Mouse (Mus musculus) MEL (cell line): Measurements from ENCODE around the gene Cgref1. TPM values are rescaled to one million over a fixed set of nuclear protein-coding genes. Genes with fewer than 3 reads are reported as not detected.

ENCODE experiments used
- DNase-seq: peaks from one replicate; pipeline ENCODE4 v3.0.0; 2011; ENCODE audit warnings: low read depth, low spot score
- H3K27ac ChIP-seq: 2 replicates; pipeline ENCODE4 v1.5.1; 2012; ENCODE audit warnings: low read depth, mild to moderate bottlenecking, control low read depth, low read length, moderate library complexity; ENCODE audit not compliant: control insufficient read depth
- H3K27me3 ChIP-seq, 2 experiments: fragments of 150-350 bp in 1 of 2; sonication (generic) in 1 of 2; 2 replicates each; pipeline ENCODE4 v1.6.1; 2012; ENCODE audit warnings: low read length in 2 of 2, mild to moderate bottlenecking in 2 of 2, improper control_type of control experiment in 1 of 2, moderate library complexity in 1 of 2; ENCODE audit not compliant: insufficient read depth in 2 of 2, control insufficient read depth in 1 of 2
- H3K36me3 ChIP-seq, 2 experiments: 2 replicates each; pipeline ENCODE4 v1.6.1; 2012 to 2014; ENCODE audit warnings: low read length in 2 of 2, improper control_type of control experiment in 1 of 2, inconsistent platforms in 1 of 2, mild to moderate bottlenecking in 1 of 2; ENCODE audit not compliant: insufficient read depth in 2 of 2, control insufficient read depth in 1 of 2
- H3K4me1 ChIP-seq, 2 experiments: fragments of 150-350 bp in 1 of 2; sonication (generic) in 1 of 2; 2 replicates each; pipeline ENCODE4 v1.6.1; 2012; ENCODE audit warnings: low read length in 2 of 2, improper control_type of control experiment in 1 of 2, mild to moderate bottlenecking in 1 of 2; ENCODE audit not compliant: insufficient read depth in 2 of 2, control insufficient read depth in 1 of 2
- H3K4me3 ChIP-seq, 2 experiments: fragments of 150-350 bp in 1 of 2; sonication (generic) in 1 of 2; 2 replicates each; pipeline ENCODE4 v1.5.1; 2012; ENCODE audit warnings: low read depth in 2 of 2, low read length in 2 of 2, mild to moderate bottlenecking in 2 of 2, moderate library complexity in 2 of 2, control low read depth in 1 of 2, improper control_type of control experiment in 1 of 2; ENCODE audit not compliant: control insufficient read depth in 1 of 2, insufficient read depth in 1 of 2
- H3K79me2 ChIP-seq: 2 replicates; pipeline ENCODE4 v1.6.1; 2012; ENCODE audit warnings: mild to moderate bottlenecking, low read length, moderate library complexity; ENCODE audit not compliant: control insufficient read depth, poor library complexity, insufficient read depth
- H3K9ac ChIP-seq: 2 replicates; pipeline ENCODE4 v1.6.1; 2012; ENCODE audit warnings: low read depth, mild to moderate bottlenecking, control low read depth, low read length, moderate library complexity; ENCODE audit not compliant: control insufficient read depth, poor library complexity, severe bottlenecking
- H3K9me3 ChIP-seq: fragments of 150-350 bp; sonication (generic); replicated peaks from 2 replicates; pipeline ENCODE4 v1.6.1; 2012; ENCODE audit warnings: mild to moderate bottlenecking, low read length, improper control_type of control experiment, moderate library complexity; ENCODE audit not compliant: insufficient read depth
- CHD2 ChIP-seq: IDR thresholded peaks from 2 replicates; pipeline ENCODE4 v1.6.1; 2011; ENCODE audit warnings: low read length, improper control_type of control experiment
- CTCF ChIP-seq, 3 experiments: IDR thresholded peaks in 2 of 3; conservative IDR thresholded peaks in 1 of 3; 2 replicates each; pipeline ENCODE4 v1.5.1; 2011 to 2012; ENCODE audit warnings: low read length in 3 of 3, low read depth in 2 of 3, mild to moderate bottlenecking in 2 of 3, improper control_type of control experiment in 1 of 3, inconsistent platforms in 1 of 3, mixed read lengths in 1 of 3, moderate library complexity in 1 of 3; ENCODE audit not compliant: control insufficient read depth in 1 of 3, insufficient read depth in 1 of 3, poor library complexity in 1 of 3, severe bottlenecking in 1 of 3
- GATA1 ChIP-seq: IDR thresholded peaks from 2 replicates; pipeline ENCODE4 v1.6.1; 2011; ENCODE audit warnings: low read depth, low read length, improper control_type of control experiment
- JUND ChIP-seq: IDR thresholded peaks from 2 replicates; pipeline ENCODE4 v1.6.1; 2011; ENCODE audit warnings: low read depth, mild to moderate bottlenecking, improper control_type of control experiment, low read length
- MAZ ChIP-seq: IDR thresholded peaks from 2 replicates; pipeline ENCODE4 v1.6.1; 2012; ENCODE audit warnings: low read depth, mild to moderate bottlenecking, inconsistent platforms, low read length, improper control_type of control experiment
- NRF1 ChIP-seq: IDR thresholded peaks from 2 replicates; pipeline ENCODE4 v1.6.1; 2014; ENCODE audit warnings: low read depth, mild to moderate bottlenecking, inconsistent platforms, low read length, improper control_type of control experiment, moderate library complexity; ENCODE audit not compliant: poor library complexity, insufficient read depth, severe bottlenecking
- POLR2A ChIP-seq, 2 experiments: IDR thresholded peaks; 2 replicates each; pipeline ENCODE4 v1.6.1; 2011 to 2012; ENCODE audit warnings: low read length in 2 of 2, mild to moderate bottlenecking in 2 of 2, control low read depth in 1 of 2, improper control_type of control experiment in 1 of 2, low read depth in 1 of 2, moderate library complexity in 1 of 2; ENCODE audit not compliant: control insufficient read depth in 1 of 2, insufficient read depth in 1 of 2, poor library complexity in 1 of 2
- POLR2AphosphoS5 ChIP-seq: IDR thresholded peaks from 2 replicates; pipeline ENCODE4 v1.6.1; 2012; ENCODE audit warnings: low read depth, borderline replicate concordance, mild to moderate bottlenecking, inconsistent platforms, low read length, moderate library complexity, mixed read lengths
- SMC3 ChIP-seq: IDR thresholded peaks from 2 replicates; pipeline ENCODE4 v1.6.1; 2011; ENCODE audit warnings: low read depth, low read length, improper control_type of control experiment
- ZC3H11A ChIP-seq: IDR thresholded peaks from 2 replicates; pipeline ENCODE4 v1.6.1; 2012; ENCODE audit warnings: low read depth, mild to moderate bottlenecking, inconsistent platforms, low read length, improper control_type of control experiment
- ZMIZ1 ChIP-seq: IDR thresholded peaks from 2 replicates; pipeline ENCODE4 v1.6.1; 2012; ENCODE audit warnings: low read depth, mild to moderate bottlenecking, inconsistent platforms, low read length, improper control_type of control experiment, moderate library complexity
- polyA plus RNA-seq, 2 experiments: library from polyadenylated mRNA; stranded (reverse) in 1 of 2; unstranded in 1 of 2; fragments of >175 nt in 1 of 2; fragments of >200 nt in 1 of 2; gene quantifications; 2 replicates each; pipeline versions ENCODE4 v1.2.1 to v1.2.4; 2012; ENCODE audit warnings: low replicate concordance in 2 of 2, low read depth in 1 of 2; ENCODE audit not compliant: insufficient read length in 2 of 2, insufficient read depth in 1 of 2, missing spikeins in 1 of 2
- total RNA-seq: library from RNA; depleted of rRNA; stranded (reverse); fragments of 300-350 nt; gene quantifications from 2 replicates; pipeline ENCODE4 v1.2.3, GENCODE M21; 2012

Cgref1 gene
- total and polyA plus RNA-seq, 3 experiments, result 1.4 TPM; not detected in 2

GRCm38 (mm10) chr5:30952551-30952950 is 7.2 kb upstream of the Cgref1 start:
- no peak for TF ChIP-seq ZC3H11A
- TF ChIP-seq GATA1, result no peak
- TF ChIP-seq SMC3, result no peak
- peak in 1 of 2 experiments; percentile 42; a peak in 2 of 4 replicates for TF ChIP-seq POLR2A (IDR thresholded peaks at IDR 0.05; ENCODE audit: control insufficient read depth in 1 of 2, insufficient read depth in 1 of 2, low read depth in 1 of 2, low read length in 2 of 2, poor library complexity in 1 of 2)
- TF ChIP-seq ZMIZ1, result peak; percentile 61; the same call in 1 of the 2 replicates
- no peak for TF ChIP-seq CTCF (IDR thresholded peaks at IDR 0.05 in 2 of 3, conservative IDR thresholded peaks at IDR 0.05 in 1 of 3; ENCODE audit: control insufficient read depth in 1 of 3, insufficient read depth in 1 of 3, low read depth in 2 of 3, low read length in 3 of 3, poor library complexity in 1 of 3, severe bottlenecking in 1 of 3)
- TF ChIP-seq, all 39 proteins: peak for 2
- H3K27ac ChIP-seq, result no peak overlapping the region
- H3K36me3 ChIP-seq, result peaks cover 3 to 7% of the 10 kb centered on the region in 2 experiments; a peak in 3 of 4 replicates

GRCm38 (mm10) chr5:30951706-30952105 is 6.3 kb upstream of the Cgref1 start:
- peaks cover 3% of the 10 kb centered on the region; the same call in 1 of the 2 replicates for H3K79me2 ChIP-seq
- no peaks in the 10 kb centered on the region for H3K27me3 ChIP-seq
- H3K4me1 ChIP-seq, result peaks cover 2 to 14% of the 10 kb centered on the region in 2 experiments; a peak in 3 of 4 replicates
- no peak overlapping the region for H3K4me3 ChIP-seq
- DNase-seq, result no peak
- TF ChIP-seq CTCF (IDR thresholded peaks at IDR 0.05 in 2 of 3, conservative IDR thresholded peaks at IDR 0.05 in 1 of 3; ENCODE audit: control insufficient read depth in 1 of 3, insufficient read depth in 1 of 3, low read depth in 2 of 3, low read length in 3 of 3, poor library complexity in 1 of 3, severe bottlenecking in 1 of 3) (no peak), SMC3 (no peak), JUND (no peak), NRF1 (no peak), MAZ (no peak), POLR2AphosphoS5 (no peak; the same call in 1 of the 2 replicates), ZMIZ1 (no peak)
- peaks cover 0 to 7% of the 10 kb centered on the region in 2 experiments; a peak in 2 of 4 replicates for H3K36me3 ChIP-seq
- H3K27ac ChIP-seq, result no peak overlapping the region
- no peak overlapping the region for H3K9ac ChIP-seq
- H3K9me3 ChIP-seq, result no peaks in the 10 kb centered on the region

More at GRCm38 (mm10) chr5:30952551-30952950, 7.2 kb upstream of the Cgref1 start:
- peaks cover 2 to 14% of the 10 kb centered on the region in 2 experiments; a peak in 3 of 4 replicates for H3K4me1 ChIP-seq
- no peak for DNase-seq
- no peak overlapping the region for H3K9ac ChIP-seq
- H3K9me3 ChIP-seq, result no peaks in the 10 kb centered on the region
- H3K79me2 ChIP-seq, result peaks cover 3% of the 10 kb centered on the region; the same call in 1 of the 2 replicates
- H3K27me3 ChIP-seq, result no peaks in the 10 kb centered on the region
- no peak overlapping the region for H3K4me3 ChIP-seq

- Histone ChIP-seq H3K27ac (no peak overlapping the region), H3K36me3 (peaks cover 0 to 7% of the 10 kb centered on the region in 2 experiments; a peak in 2 of 4 replicates), H3K79me2 (peaks cover 3% of the 10 kb centered on the region; the same call in 1 of the 2 replicates), H3K27me3 (no peaks in the 10 kb centered on the region), H3K9me3 (no peaks in the 10 kb centered on the region), H3K4me1 (peaks cover 2 to 14% of the 10 kb centered on the region in 2 experiments; a peak in 3 of 4 replicates), H3K4me3 (no peak overlapping the region), H3K9ac (no peak overlapping the region)
- TF ChIP-seq CHD2 (no peak), POLR2A (IDR thresholded peaks at IDR 0.05; ENCODE audit: control insufficient read depth in 1 of 2, insufficient read depth in 1 of 2, low read depth in 1 of 2, low read length in 2 of 2, poor library complexity in 1 of 2) (0 out of 4 replicates have a peak, but pooled peaks of 1 of the 2 experiments have one; percentile 31)
- peak; percentile 38 for DNase-seq
Measured at GRCm38 (mm10) chr5:30950922-30951321, 5.5 kb upstream of the Cgref1 start.
